Mouse (Mus musculus): Measurements from ENCODE around the gene Gm17416. TPM values are rescaled to one million over a fixed set of nuclear protein-coding genes. Genes with fewer than 3 reads are reported as not detected.

The Gm17416 gene
- not detected in 2 replicates for polyA plus RNA-seq (2012; rRNA removed; ENCODE audit: low replicate concordance)

DNA sequence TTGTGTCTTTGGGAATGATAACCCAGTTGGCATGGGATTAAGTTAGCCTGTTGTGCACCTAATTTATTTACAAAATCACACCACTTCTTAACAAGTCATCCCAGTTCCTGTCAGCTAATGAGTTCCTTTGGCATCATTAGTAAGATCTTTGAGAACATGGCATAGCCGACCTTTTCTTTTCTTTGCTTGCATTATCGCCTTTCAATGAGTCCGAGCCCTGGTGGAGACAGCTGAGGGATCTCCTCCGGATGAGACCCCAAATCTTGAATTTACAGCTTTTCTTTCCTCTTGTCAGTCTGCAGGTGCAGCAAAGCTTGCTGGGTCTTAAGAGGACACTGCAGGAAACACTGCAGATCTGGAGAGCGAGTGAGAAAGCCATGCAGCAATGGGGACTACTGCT lies at the start of gene Gm17416:
Gm17416 (plus strand) TSS at position 301 of the 400 bp plus-strand sequence.

DNA sequence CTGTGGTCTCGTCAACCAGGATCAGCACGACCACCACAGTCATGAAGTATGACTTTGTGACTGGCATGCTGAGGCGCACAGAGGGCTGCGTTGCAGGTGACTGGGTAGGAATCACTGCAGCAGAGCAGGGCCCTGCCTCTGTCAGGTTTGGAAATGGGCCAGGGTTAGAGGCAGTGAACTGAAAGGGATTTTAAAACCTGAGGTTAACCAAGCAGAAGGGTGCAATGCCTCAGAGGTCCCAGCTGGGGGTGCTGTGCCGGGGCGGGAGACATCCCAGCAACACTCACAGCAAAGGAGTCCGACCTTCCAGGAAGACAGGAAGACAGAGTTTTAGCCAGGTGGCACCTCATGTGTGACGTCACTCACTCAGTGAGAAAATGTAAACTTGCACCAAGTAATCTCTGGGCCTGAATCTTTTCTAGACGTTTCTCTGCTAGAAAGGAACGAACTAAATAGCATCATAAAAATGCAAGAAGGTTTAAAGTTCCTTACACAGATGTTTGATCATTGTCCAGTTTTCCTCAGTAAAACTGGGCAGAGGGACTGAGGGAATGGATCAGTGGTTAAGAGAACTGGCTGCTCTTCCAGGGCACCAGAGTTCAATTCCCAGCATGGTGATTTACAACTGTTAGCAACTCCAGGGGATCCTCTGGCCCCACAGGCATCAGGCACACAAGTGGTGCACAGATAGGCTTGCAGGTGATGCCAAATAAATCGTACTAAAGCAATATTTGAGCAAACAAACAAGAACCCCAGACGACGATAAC lies 29.0 kb upstream of the Gm17416 start, which contains the start of gene Defb29:
Defb29 (minus strand) TSS at position 155 of the 767 bp plus-strand sequence.

DNA sequence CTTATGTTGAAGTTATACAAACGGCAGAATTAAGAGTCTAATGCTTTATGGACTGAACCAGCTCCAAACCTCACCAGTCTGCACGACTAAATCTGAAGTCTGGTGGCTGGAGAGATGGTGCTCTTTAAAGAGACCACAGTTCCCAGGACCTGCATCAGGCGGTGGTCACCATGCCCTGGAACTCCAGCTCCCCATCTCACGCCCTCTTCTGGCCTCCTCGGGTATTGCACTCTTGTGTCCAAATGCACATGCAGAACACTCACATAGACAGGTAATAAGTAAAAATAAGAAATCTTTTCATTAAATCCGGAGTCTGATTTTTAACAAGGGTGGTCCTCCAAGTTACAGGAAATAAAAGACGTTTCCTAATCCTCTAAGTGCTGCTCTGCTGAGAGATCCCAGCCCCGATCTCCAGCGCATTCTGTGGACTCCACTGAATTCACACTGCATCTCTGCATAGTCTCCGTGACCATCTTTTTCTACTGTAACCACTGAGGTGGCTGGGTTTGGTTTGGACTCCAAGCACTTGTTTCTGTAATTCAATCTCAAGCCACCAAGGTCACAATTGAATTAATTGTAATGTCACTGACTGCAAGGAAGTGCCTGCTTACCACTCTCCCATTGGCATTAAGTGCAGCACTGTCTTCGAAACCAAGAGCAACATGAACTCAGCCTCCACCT lies 3.1 kb downstream of the Gm17416 start, which contains the start of gene Defb21:
Defb21 (plus strand) TSS at position 631 of the 681 bp plus-strand sequence.

GRCm38 (mm10) chr2:152580107-152580506 lies 11.0 kb downstream of the Gm17416 start, which contains the start of gene Defb19:
TSS of gene Defb19 (minus strand) at chr2:152580312.

DNA sequence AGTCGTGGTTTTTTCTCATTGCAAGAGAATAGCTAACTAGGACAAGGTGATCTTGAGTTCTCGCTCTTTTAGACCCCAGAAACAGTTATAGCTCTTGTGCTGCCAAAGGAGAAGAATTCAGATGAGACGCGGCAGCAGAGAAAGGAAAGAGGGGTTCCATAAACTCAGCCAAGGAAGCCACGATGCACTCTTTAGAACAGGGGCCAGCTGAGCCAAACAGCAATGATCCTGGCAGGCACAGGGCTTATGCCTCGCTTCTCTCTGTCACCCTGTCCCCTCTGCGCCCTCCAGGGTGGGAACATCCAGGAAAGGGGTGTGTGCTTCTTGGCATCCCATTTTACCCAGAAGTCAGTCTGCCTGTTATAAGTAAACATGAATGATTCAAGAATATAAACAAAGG lies 30.2 kb downstream of the Gm17416 start, which contains the start of gene Defb45:
Defb45 (minus strand) TSS at position 101 of the 400 bp plus-strand sequence.

DNA sequence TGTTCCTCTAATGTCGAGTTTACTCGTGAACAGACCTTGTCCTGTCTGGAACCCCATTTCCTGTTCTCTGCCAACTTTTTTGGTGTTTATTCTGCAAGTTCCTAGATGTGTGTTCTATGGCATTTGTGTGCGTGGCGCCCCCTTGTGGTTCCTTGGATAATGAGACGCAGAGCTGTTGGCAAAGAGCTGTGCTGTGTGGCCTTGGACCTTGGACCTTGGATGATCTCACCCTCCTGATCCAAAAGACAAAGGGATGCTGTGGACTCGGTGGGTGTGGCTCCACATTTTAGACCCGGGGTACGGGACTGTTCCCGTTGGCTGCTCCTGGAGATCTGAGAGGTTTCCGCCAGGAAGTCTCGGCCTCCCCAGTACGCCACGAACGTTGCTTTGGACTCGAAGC lies 34.9 kb downstream of the Gm17416 start, which contains the start of gene Defb36:
Defb36 (plus strand) TSS at position 271 of the 400 bp plus-strand sequence.

Other genes with a start within 250 kb of the Gm17416 start
- gene Rbck1, start 236.7 kb upstream of the Gm17416 start, polyA plus RNA-seq (2012; rRNA removed; ENCODE audit: low replicate concordance), result 178 and 279 TPM in 2 replicates
- gene Trib3, start 225.3 kb upstream of the Gm17416 start, polyA plus RNA-seq (2012; rRNA removed; ENCODE audit: low replicate concordance), result 4.9 and 33.5 TPM in 2 replicates
- gene Nrsn2, start 192.7 kb upstream of the Gm17416 start, polyA plus RNA-seq (2012; rRNA removed; ENCODE audit: low replicate concordance), result 0.57 and 0.86 TPM in 2 replicates
- 3.0 and 3.3 TPM in 2 replicates for gene Sox12, start 171.3 kb upstream of the Gm17416 start, polyA plus RNA-seq (2012; rRNA removed; ENCODE audit: low replicate concordance)
- 0.54 and 0.89 TPM in 2 replicates for gene Zcchc3, start 154.3 kb upstream of the Gm17416 start, polyA plus RNA-seq (2012; rRNA removed; ENCODE audit: low replicate concordance)
- gene 6820408C15Rik, start 153.8 kb upstream of the Gm17416 start, polyA plus RNA-seq (2012; rRNA removed; ENCODE audit: low replicate concordance), result not detected in 2 replicates
- not detected in 2 replicates for gene Defb23, start 104.7 kb upstream of the Gm17416 start, polyA plus RNA-seq (2012; rRNA removed; ENCODE audit: low replicate concordance)
- not detected in 2 replicates for gene Defb20, start 92.3 kb upstream of the Gm17416 start, polyA plus RNA-seq (2012; rRNA removed; ENCODE audit: low replicate concordance)
- gene Defb22, start 79.2 kb upstream of the Gm17416 start, polyA plus RNA-seq (2012; rRNA removed; ENCODE audit: low replicate concordance), result not detected in 2 replicates
- not detected in 2 replicates for gene Defb26, start 57.6 kb upstream of the Gm17416 start, polyA plus RNA-seq (2012; rRNA removed; ENCODE audit: low replicate concordance)
- not detected in 2 replicates for gene Defb28, start 51.1 kb upstream of the Gm17416 start, polyA plus RNA-seq (2012; rRNA removed; ENCODE audit: low replicate concordance)
- gene Defb29, start 29.2 kb upstream of the Gm17416 start, polyA plus RNA-seq (2012; rRNA removed; ENCODE audit: low replicate concordance), result not detected in 2 replicates
- gene Defb21, start 3.4 kb downstream of the Gm17416 start, polyA plus RNA-seq (2012; rRNA removed; ENCODE audit: low replicate concordance), result not detected in 2 replicates
- gene Defb19, start 11.0 kb downstream of the Gm17416 start, polyA plus RNA-seq (2012; rRNA removed; ENCODE audit: low replicate concordance), result not detected in 2 replicates
- gene Defb45, start 30.1 kb downstream of the Gm17416 start, polyA plus RNA-seq (2012; rRNA removed; ENCODE audit: low replicate concordance), result not detected in 2 replicates
- not detected in 2 replicates for gene Defb36, start 35.0 kb downstream of the Gm17416 start, polyA plus RNA-seq (2012; rRNA removed; ENCODE audit: low replicate concordance)
- not detected in 2 replicates for gene Defb25, start 53.7 kb downstream of the Gm17416 start, polyA plus RNA-seq (2012; rRNA removed; ENCODE audit: low replicate concordance)
- 4.0 and 4.4 TPM in 2 replicates for gene Rem1, start 57.6 kb downstream of the Gm17416 start, polyA plus RNA-seq (2012; rRNA removed; ENCODE audit: low replicate concordance)
- gene H13, start 100.1 kb downstream of the Gm17416 start, polyA plus RNA-seq (2012; rRNA removed; ENCODE audit: low replicate concordance), result 131 and 168 TPM in 2 replicates
- gene Mcts2, start 117.7 kb downstream of the Gm17416 start, polyA plus RNA-seq (2012; rRNA removed; ENCODE audit: low replicate concordance), result 1.0 and 1.1 TPM in 2 replicates
- 431 and 630 TPM in 2 replicates for gene Id1, start 166.9 kb downstream of the Gm17416 start, polyA plus RNA-seq (2012; rRNA removed; ENCODE audit: low replicate concordance)
- 0.60 and 1.2 TPM in 2 replicates for gene Cox4i2, start 184.8 kb downstream of the Gm17416 start, polyA plus RNA-seq (2012; rRNA removed; ENCODE audit: low replicate concordance)